Mouse (Mus musculus) midbrain, embryonic 16.5 days (tissue): ENCODE results near the gene Snrpb2. TPM values are rescaled to one million over a fixed set of nuclear protein-coding genes. Genes with fewer than 3 reads are reported as not detected.

ENCODE experiments used
- ATAC-seq: fragments of 200-750 bp; cut with Nextera tagmentation; 2 replicates; pipeline ENCODE4 v1.8.0; 2017; ENCODE audit warnings: moderate TSS enrichment
- H3K27ac ChIP-seq: fragments of 300-500 bp; sonication (generic); 2 replicates; pipeline ENCODE4 v1.5.1; 2014; ENCODE audit warnings: mild to moderate bottlenecking, low read length, mixed read lengths
- H3K27me3 ChIP-seq: fragments of 300-500 bp; sonication (generic); 2 replicates; pipeline ENCODE4 v1.6.1; 2014; ENCODE audit warnings: low read depth, low read length, mixed read lengths; ENCODE audit not compliant: control insufficient read depth, insufficient read depth
- H3K36me3 ChIP-seq: fragments of 300-500 bp; sonication (generic); 2 replicates; pipeline ENCODE4 v1.6.1; 2014; ENCODE audit warnings: mild to moderate bottlenecking, low read length, moderate library complexity, mixed read lengths; ENCODE audit not compliant: control insufficient read depth, insufficient read depth
- H3K4me1 ChIP-seq: fragments of 300-500 bp; sonication (generic); 2 replicates; pipeline ENCODE4 v1.6.1; 2014; ENCODE audit warnings: mild to moderate bottlenecking, low read length, mixed read lengths; ENCODE audit not compliant: control insufficient read depth, insufficient read depth
- H3K4me2 ChIP-seq: fragments of 300-500 bp; sonication (generic); 2 replicates; pipeline ENCODE4 v1.6.1; 2014; ENCODE audit warnings: mild to moderate bottlenecking, low read length, mixed read lengths
- H3K4me3 ChIP-seq: fragments of 300-500 bp; sonication (generic); 2 replicates; pipeline ENCODE4 v1.5.1; 2014; ENCODE audit warnings: low read depth, mild to moderate bottlenecking, low read length, moderate library complexity, mixed read lengths
- H3K9ac ChIP-seq: fragments of 300-500 bp; sonication (generic); 2 replicates; pipeline ENCODE4 v1.6.1; 2014; ENCODE audit warnings: low read depth, low read length, mixed read lengths
- H3K9me3 ChIP-seq: fragments of 300-500 bp; sonication (generic); replicated peaks from 2 replicates; pipeline ENCODE4 v1.6.1; 2014; ENCODE audit warnings: mild to moderate bottlenecking, low read length, mixed read lengths; ENCODE audit not compliant: control insufficient read depth, poor library complexity, severe bottlenecking
- WGBS: fragments of 180-500 bp; shearing (Covaris S2); extraction: QIAGEN DNeasy Blood & Tissue Kit; methylation state at CpG from one replicate; pipeline ENCODE4 v1.1.7; 2014; 5-methylcytosine and 5-hydroxymethylcytosine counted together
- polyA plus RNA-seq: library from polyadenylated mRNA; unstranded; fragments of >200 nt; fragmentation: Nextera tagmentation; extraction: Ambion mirVana; gene quantifications from 2 replicates; pipeline ENCODE4 v1.2.1, GENCODE M21; 2015

Snrpb2 gene
- polyA plus RNA-seq, 1 experiment from 2014 or later, result 51.3 TPM

GRCm38 (mm10) chr2:143078198-143078851 is 15.5 kb downstream of the Snrpb2 start, which contains the start of gene Otor:
Gene Otor (plus strand): TSS chr2:143078473.
- H3K27ac ChIP-seq, result no peak within 1 kb of the TSS
- H3K9me3 ChIP-seq, result no peaks in the 10 kb centered on the region
- no peak within 1 kb of the TSS for H3K9ac ChIP-seq
- 56% methylated on average over 8 of the region's 8 CpGs for WGBS
- H3K4me2 ChIP-seq, result no peak within 1 kb of the TSS
- no peaks in the 10 kb centered on the region for H3K4me1 ChIP-seq
- ATAC-seq, result no peak
- no peak within 1 kb of the TSS for H3K4me3 ChIP-seq
- H3K36me3 ChIP-seq, result no peaks in the 10 kb centered on the region
- no peaks in the 10 kb centered on the region for H3K27me3 ChIP-seq

DNA sequence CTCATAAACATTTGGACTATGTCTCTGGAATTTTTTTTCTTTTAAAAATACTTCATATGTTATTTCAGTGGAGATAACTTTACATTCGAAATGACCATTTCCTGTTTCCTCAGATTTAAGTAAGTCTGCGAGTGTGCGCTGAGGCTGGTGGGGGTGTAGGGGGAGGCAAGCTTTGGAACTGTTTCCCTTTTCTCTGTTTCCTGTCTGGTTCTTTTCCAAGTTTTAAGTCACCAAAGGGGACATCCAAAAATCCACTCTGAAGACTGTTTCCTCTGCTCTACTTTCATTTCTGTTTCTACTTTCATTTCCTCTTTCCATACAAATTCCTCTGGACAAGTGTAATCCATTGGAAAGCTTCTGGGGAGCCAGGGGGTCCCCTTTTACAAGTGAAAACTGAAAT is 18.9 kb downstream of the Snrpb2 start:
- no peak for ATAC-seq
- 86% methylated on average over 3 of the region's 3 CpGs for WGBS

DNA sequence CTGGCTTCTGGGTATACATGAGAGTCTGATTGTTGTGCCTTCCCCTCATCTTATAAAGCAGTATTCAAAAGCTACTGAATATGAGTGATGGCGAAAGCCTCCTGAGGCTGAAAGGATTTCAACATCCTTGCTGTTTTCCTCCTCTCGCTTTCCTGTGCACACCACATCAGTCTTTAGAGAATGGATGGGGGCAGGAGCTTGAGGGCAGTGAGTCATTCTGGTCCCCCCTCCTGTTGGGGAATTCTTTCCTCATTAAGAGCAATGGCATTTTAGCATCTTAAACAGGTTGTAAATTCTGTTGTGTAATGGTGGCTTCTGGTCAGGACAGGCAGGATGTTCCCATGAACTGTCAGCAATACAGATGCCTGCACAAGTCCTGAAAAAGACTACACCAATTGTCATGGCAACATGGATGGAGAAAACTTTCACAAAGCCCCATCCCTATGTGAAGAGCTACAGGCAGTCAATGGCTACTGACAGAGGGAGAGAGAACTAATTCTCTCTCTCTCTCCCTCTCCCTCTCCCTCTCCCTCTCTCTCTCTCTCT is 22.1 kb downstream of the Snrpb2 start:
- Histone ChIP-seq H3K27ac (no peak overlapping the region), H3K4me2 (no peak overlapping the region), H3K4me1 (no peaks in the 10 kb centered on the region), H3K27me3 (no peaks in the 10 kb centered on the region), H3K36me3 (no peaks in the 10 kb centered on the region), H3K9me3 (no peaks in the 10 kb centered on the region), H3K9ac (no peak overlapping the region), H3K4me3 (no peak overlapping the region)
- no peak for ATAC-seq
- 54% methylated on average over 2 of the region's 2 CpGs for WGBS

More for the DNA sequence above, 18.9 kb downstream of the Snrpb2 start:
- Histone ChIP-seq H3K4me1 (no peaks in the 10 kb centered on the region), H3K9ac (no peak overlapping the region), H3K9me3 (no peaks in the 10 kb centered on the region), H3K4me3 (no peak overlapping the region), H3K27me3 (no peaks in the 10 kb centered on the region), H3K27ac (no peak overlapping the region), H3K36me3 (no peaks in the 10 kb centered on the region), H3K4me2 (no peak overlapping the region)

DNA sequence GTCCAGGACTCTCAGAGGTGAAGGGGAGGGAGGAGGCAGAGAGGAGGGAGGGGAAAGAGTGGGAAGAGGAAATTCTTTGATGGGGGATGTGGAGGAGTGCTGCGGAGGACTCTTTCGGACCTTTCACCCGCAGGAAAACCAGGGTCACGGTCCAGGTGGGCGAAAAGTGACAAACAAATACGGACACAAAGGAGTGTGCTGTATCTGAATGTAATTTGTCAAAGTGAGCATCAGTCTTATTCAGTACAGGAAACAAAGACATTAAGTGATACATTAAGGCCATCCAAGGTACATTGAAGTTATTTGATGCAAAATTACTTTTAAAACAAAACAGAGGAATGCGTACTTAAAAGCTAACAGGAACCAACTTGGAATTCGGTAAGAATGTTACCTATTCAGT is 27.0 kb downstream of the Snrpb2 start:
- no peak overlapping the region for H3K4me2 ChIP-seq
- H3K9ac ChIP-seq, result no peak overlapping the region
- peaks cover 3% of the 10 kb centered on the region; the same call in 1 of the 2 replicates for H3K4me1 ChIP-seq
- no peak for ATAC-seq
- WGBS, result 90% methylated on average over 8 of the region's 8 CpGs
- no peaks in the 10 kb centered on the region for H3K27me3 ChIP-seq
- H3K36me3 ChIP-seq, result no peaks in the 10 kb centered on the region
- no peak overlapping the region for H3K4me3 ChIP-seq
- no peaks in the 10 kb centered on the region for H3K9me3 ChIP-seq
- no peak overlapping the region for H3K27ac ChIP-seq

DNA sequence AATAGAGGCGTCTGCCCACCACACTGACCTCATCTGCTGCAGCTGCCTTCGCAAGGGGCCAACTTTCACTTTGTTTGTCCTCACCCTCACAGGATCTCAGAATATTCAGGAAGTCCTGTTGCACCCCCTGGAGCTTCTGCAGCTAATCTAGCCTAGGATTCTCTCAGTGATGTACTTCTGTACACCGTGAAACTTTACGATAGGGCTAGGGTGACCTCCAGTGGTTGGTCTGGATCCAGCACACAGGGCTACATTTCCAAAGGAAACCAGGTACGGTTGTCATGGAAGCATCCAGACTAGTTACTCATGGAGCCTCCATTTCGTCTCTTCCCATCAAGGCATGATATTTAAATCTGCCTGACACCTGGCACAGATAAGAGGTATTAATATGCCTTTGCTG is 30.9 kb downstream of the Snrpb2 start:
- 28% methylated on average over 6 of the region's 6 CpGs for WGBS
- H3K36me3 ChIP-seq, result no peaks in the 10 kb centered on the region
- H3K27me3 ChIP-seq, result no peaks in the 10 kb centered on the region
- 0 out of 2 replicates have a peak overlapping the region, but pooled peaks have one; percentile 0 for H3K4me2 ChIP-seq
- H3K9me3 ChIP-seq, result no peaks in the 10 kb centered on the region
- H3K4me1 ChIP-seq, result peaks cover 3% of the 10 kb centered on the region; the same call in 1 of the 2 replicates
- ATAC-seq, result peak; percentile 96
- no peak overlapping the region for H3K4me3 ChIP-seq
- no peak overlapping the region for H3K9ac ChIP-seq
- H3K27ac ChIP-seq, result no peak overlapping the region

GRCm38 (mm10) chr2:143094761-143095160 is 31.9 kb downstream of the Snrpb2 start:
- ATAC-seq, result no peak
- Histone ChIP-seq H3K4me2 (no peak overlapping the region), H3K36me3 (no peaks in the 10 kb centered on the region), H3K27ac (no peak overlapping the region), H3K4me3 (no peak overlapping the region), H3K27me3 (no peaks in the 10 kb centered on the region), H3K9ac (no peak overlapping the region), H3K9me3 (no peaks in the 10 kb centered on the region), H3K4me1 (peaks cover 3% of the 10 kb centered on the region; the same call in 1 of the 2 replicates)
- WGBS, result 72% methylated on average over 6 of the region's 6 CpGs

DNA sequence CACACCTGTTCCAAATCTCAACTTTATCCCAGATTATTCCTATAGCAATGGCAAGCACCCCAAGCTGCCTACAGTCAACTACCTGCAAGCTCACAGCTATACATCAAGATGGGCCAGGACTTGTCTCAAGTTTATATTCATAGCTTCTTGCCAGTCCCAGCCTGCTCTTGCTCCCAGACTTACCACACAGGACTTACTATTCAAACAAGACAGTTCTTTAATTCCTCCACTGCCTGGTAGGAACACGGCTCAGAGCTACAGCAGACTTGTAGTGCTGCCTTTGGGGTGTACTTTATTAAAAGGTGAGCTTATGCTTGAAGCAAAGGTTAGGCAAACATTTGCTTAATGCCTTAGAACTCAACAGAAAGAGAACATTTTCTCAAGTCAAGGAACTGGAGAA is 34.3 kb downstream of the Snrpb2 start:
- Histone ChIP-seq H3K9ac (no peak overlapping the region), H3K4me3 (no peak overlapping the region), H3K27ac (no peak overlapping the region), H3K9me3 (no peaks in the 10 kb centered on the region), H3K27me3 (no peaks in the 10 kb centered on the region), H3K4me2 (no peak overlapping the region), H3K36me3 (no peaks in the 10 kb centered on the region), H3K4me1 (peaks cover 3% of the 10 kb centered on the region; the same call in 1 of the 2 replicates)
- ATAC-seq, result no peak
- 82% methylated on average over 1 of the region's 1 CpGs for WGBS

DNA sequence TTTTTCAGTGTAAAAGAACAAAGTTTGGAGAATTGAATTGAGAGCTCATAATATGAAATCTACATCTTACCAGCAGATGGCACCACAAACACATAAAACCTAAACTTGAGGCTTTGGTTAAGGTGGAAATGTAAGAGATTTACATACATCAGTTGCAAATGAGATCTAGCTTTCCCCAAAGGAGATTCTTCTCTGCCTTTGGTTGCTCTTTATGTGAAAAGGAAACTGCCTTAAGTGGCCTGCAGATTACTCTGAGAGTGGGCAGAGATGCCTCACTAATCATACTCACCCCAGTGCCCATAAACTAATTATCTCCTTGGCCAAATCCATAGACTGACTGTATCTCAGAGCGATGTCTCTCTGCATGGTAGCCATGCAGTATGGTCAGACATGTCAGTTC is 51.0 kb downstream of the Snrpb2 start:
- Histone ChIP-seq H3K4me2 (no peak overlapping the region), H3K4me1 (peaks cover 6% of the 10 kb centered on the region), H3K27me3 (no peaks in the 10 kb centered on the region), H3K27ac (no peak overlapping the region; the same call in 1 of the 2 replicates), H3K4me3 (no peak overlapping the region), H3K9me3 (no peaks in the 10 kb centered on the region), H3K9ac (no peak overlapping the region), H3K36me3 (no peaks in the 10 kb centered on the region)
- 61% methylated on average over 1 of the region's 1 CpGs for WGBS
- peak; percentile 53; the same call in 1 of the 2 replicates for ATAC-seq

- Histone ChIP-seq H3K9me3 (no peaks in the 10 kb centered on the region), H3K4me1 (peaks cover 6% of the 10 kb centered on the region), H3K36me3 (no peaks in the 10 kb centered on the region), H3K27me3 (no peaks in the 10 kb centered on the region), H3K27ac (no peak overlapping the region), H3K4me3 (no peak overlapping the region), H3K4me2 (no peak overlapping the region), H3K9ac (no peak overlapping the region)
- 72% methylated on average over 4 of the region's 4 CpGs for WGBS
- no peak for ATAC-seq
Measured at GRCm38 (mm10) chr2:143114716-143115115, 51.9 kb downstream of the Snrpb2 start.
